Mouse (Mus musculus) retina, adult 2 months (tissue): ENCODE data around the gene Abcc5.
"Not testable (repeated sequence)": the region's sequence is repeated elsewhere in the genome, so short reads cannot be mapped to it uniquely, and the experiment has no call there.

Source experiments
- DNase-seq: peaks from one replicate; pipeline ENCODE4 v3.0.0-alpha.2; 2012; ENCODE audit warnings: low read depth, low spot score

Gene Abcc5

GRCm38 (mm10) chr16:20422938-20423730, 3.1 kb downstream of the Abcc5 start:
- no peak for DNase-seq

GRCm38 (mm10) chr16:20418054-20418453, 8.1 kb downstream of the Abcc5 start:
- no peak for DNase-seq

- DNase-seq, result no peak
Measured at GRCm38 (mm10) chr16:20416262-20416661, 9.9 kb downstream of the Abcc5 start.

- no peak for DNase-seq
Measured at GRCm38 (mm10) chr16:20415804-20416203, 10.4 kb downstream of the Abcc5 start.

- no peak for DNase-seq
Measured at GRCm38 (mm10) chr16:20415211-20415610, 11.0 kb downstream of the Abcc5 start.

- no peak for DNase-seq
Measured at GRCm38 (mm10) chr16:20413870-20414331, 12.3 kb downstream of the Abcc5 start.

GRCm38 (mm10) chr16:20411958-20412570, 14.1 kb downstream of the Abcc5 start:
- no peak for DNase-seq

- no peak for DNase-seq
Measured at GRCm38 (mm10) chr16:20405335-20405734, 20.9 kb downstream of the Abcc5 start.

GRCm38 (mm10) chr16:20403327-20403726, 22.9 kb downstream of the Abcc5 start:
- no peak for DNase-seq

GRCm38 (mm10) chr16:20401592-20401991, 24.6 kb downstream of the Abcc5 start:
- DNase-seq, result no peak

GRCm38 (mm10) chr16:20400707-20401591, 25.2 kb downstream of the Abcc5 start:
- no peak for DNase-seq

GRCm38 (mm10) chr16:20396851-20397250, 29.3 kb downstream of the Abcc5 start:
- DNase-seq, result no peak

GRCm38 (mm10) chr16:20395216-20395907, 30.8 kb downstream of the Abcc5 start:
- DNase-seq, result peak; percentile 13

GRCm38 (mm10) chr16:20391753-20392152, 34.4 kb downstream of the Abcc5 start:
- no peak for DNase-seq

GRCm38 (mm10) chr16:20390233-20390632, 36.0 kb downstream of the Abcc5 start:
- no peak for DNase-seq

GRCm38 (mm10) chr16:20381031-20381430, 45.2 kb downstream of the Abcc5 start:
- no peak for DNase-seq

GRCm38 (mm10) chr16:20375341-20375740, 50.9 kb downstream of the Abcc5 start:
- no peak for DNase-seq

GRCm38 (mm10) chr16:20371731-20372130, 54.5 kb downstream of the Abcc5 start:
- DNase-seq, result no peak

GRCm38 (mm10) chr16:20368221-20368620, 58.0 kb downstream of the Abcc5 start:
- no peak for DNase-seq

GRCm38 (mm10) chr16:20362121-20362520, 64.1 kb downstream of the Abcc5 start:
- no peak for DNase-seq

- not testable (repeated sequence) for DNase-seq
Measured at GRCm38 (mm10) chr16:20361496-20361895, 64.7 kb downstream of the Abcc5 start.
